Mouse (Mus musculus): ENCODE data around the gene Trim65. TPM values are rescaled to one million over a fixed set of nuclear protein-coding genes. Genes with fewer than 3 reads are reported as not detected.

Trim65 gene
- total and polyA plus RNA-seq, 3 experiments = 0.66 to 2.0 (median 1.4) TPM

DNA sequence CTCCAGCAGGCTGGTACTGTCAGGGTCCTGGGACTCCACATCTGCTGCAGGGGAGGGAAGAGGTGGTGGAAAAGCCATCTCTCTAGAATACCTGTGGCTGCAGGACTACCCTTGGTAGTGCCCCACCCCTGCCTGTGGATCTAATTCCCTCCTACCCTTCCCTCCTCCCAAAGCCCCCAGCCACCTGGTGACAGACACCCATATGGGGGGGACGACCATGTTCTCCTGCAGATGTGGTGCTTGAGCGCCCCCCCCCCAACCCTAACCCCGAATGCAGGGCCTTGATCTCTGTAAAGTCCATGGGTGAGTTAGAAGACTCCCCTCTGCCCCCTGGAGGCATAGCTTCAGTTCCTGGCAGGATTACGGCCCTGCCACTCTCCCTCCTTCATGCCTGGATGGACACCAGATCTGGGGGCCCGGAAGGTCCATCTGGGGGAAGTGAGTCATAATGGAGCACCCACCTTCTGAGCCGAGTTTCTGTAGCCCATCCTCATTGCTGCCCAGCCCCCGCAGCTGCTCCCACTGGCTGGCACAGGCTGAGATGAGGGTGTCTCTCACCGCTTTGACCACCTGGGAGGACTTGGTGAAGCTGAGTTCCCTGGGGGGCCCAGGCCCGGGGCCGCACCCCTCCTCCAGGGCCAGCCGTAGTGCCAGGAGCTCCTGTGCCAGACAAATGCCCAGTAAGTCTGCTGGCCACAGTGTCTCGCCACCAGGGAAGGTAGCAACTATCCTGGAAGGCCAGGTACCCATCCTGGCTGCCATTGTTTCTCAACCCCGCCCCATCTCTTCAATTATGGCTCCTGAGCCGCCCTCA, 23.8 kb downstream of the Trim65 start:
- TF ChIP-seq RAD21 (IDR thresholded peaks at IDR 0.05; ENCODE audit: low read depth, low read length) = no peak; the same call in 1 of the 2 replicates
- peak in 1 of 2 experiments; percentile 42; a peak in 2 of 4 replicates for TF ChIP-seq CTCF (conservative IDR thresholded peaks at IDR 0.05 in 1 of 2, IDR thresholded peaks at IDR 0.05 in 1 of 2; ENCODE audit: low read depth in 2 of 2, low read length in 2 of 2)
- dilution Hi-C loops (cut with MboI; ENCODE audit: extremely low pct_ligation_motif_present, extremely low pct_unique_long_range_greater_than_20kb, low sequenced_read_pairs) (no loop called here), in situ Hi-C loops (cut with MboI; ENCODE audit: low pct_ligation_motif_present, low pct_unique_long_range_greater_than_20kb, low sequenced_read_pairs) (no loop called here)
- Histone ChIP-seq H3K4me3 (replicated peaks in 1 of 3; ENCODE audit: low read depth in 2 of 3, low read length in 2 of 3, poor library complexity in 1 of 3) (no peak overlapping the region), H3K4me2 (ENCODE audit: insufficient read depth, low read depth, poor library complexity, severe bottlenecking) (no peak overlapping the region), H3K27ac (ENCODE audit: insufficient read depth, low read depth) (no peak overlapping the region), H3K79me2 (replicated peaks; ENCODE audit: control insufficient read depth, extremely low read depth, insufficient read depth, poor library complexity, severe bottlenecking) (no peaks in the 10 kb centered on the region), H3K4me1 (ENCODE audit: control insufficient read depth in 1 of 2, insufficient read depth in 2 of 2) (peaks cover 18 to 27% of the 10 kb centered on the region in 2 experiments), H3K9me3 (replicated peaks; ENCODE audit: low read length) (peaks cover 12% of the 10 kb centered on the region), H3K27me3 (replicated peaks) (no peaks in the 10 kb centered on the region), H3K9ac (ENCODE audit: insufficient read depth, low read depth) (no peak overlapping the region), H3K36me3 (replicated peaks in 1 of 2; ENCODE audit: control insufficient read depth in 1 of 2, insufficient read depth in 1 of 2, low read length in 1 of 2) (no peaks in the 10 kb centered on the region)
- no peak for DNase-seq (ENCODE audit: extremely low read depth)

DNA sequence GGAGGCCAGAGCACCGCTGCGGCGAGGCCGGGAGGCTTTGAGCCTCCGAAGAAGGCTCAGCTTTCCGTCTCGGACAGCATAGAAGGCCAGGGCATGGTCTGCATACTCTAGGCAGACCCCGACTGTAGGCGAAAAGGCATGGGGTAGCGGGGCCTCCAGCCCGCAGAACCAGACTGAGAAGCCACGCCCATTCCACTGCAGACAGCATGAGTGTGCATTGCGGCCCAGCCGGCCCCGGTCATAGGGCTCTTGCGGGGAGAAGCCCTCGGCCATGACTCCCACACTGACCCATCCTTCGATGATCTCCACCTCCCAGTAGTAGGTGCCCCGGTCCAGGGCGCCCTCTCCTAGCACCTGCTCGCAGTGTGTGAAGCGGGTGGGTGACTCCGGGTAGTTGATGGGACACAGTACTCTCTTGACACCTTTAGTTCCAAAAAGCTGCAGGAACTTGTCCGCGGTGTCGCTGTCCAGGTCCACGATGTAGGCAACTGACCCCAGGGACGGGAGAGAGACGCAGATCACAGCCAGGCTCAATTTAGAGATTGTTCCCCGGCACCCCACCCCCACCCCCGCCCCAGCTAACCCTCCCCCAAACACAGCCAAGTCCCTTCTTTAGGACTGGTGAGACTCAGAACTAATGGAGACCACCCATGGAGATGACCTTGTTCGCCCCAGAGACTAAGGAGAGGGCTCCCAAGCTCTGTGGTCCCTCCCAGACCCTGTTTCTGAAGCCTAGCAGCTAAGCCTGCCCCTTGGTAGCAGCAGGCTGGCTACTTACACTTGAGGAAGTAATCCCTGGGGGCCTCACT, 24.6 kb downstream of the Trim65 start:
- Histone ChIP-seq H3K9ac (ENCODE audit: insufficient read depth, low read depth) (no peak overlapping the region), H3K27me3 (replicated peaks) (no peaks in the 10 kb centered on the region)

DNA sequence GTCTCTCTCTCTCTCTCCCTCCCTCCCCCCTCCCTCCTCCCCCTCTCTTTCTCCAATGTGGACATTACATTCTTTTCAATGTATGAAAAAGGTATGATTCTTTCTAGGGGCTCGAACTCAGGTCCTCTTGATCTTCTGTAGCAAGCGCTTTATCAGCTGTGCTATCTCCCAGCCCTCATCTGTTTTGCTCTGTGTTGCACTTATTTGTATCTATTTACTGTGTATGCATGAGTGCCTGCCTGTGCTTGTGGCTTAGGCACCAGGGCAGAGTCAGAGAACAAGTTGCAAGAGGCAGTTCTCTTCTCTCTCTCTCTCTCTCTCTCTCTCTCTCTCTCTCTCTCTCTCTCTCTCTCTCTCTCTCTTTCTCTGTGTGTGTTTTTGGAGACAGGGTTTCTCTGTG, 25.9 kb downstream of the Trim65 start:
- Histone ChIP-seq H3K79me2 (replicated peaks; ENCODE audit: control insufficient read depth, extremely low read depth, insufficient read depth, poor library complexity, severe bottlenecking) (no peaks in the 10 kb centered on the region), H3K4me3 (replicated peaks in 1 of 3; ENCODE audit: low read depth in 2 of 3, low read length in 2 of 3, poor library complexity in 1 of 3) (no peak overlapping the region), H3K4me2 (ENCODE audit: insufficient read depth, low read depth, poor library complexity, severe bottlenecking) (no peak overlapping the region), H3K36me3 (replicated peaks in 1 of 2; ENCODE audit: control insufficient read depth in 1 of 2, insufficient read depth in 1 of 2, low read length in 1 of 2) (no peaks in the 10 kb centered on the region), H3K27me3 (replicated peaks) (no peaks in the 10 kb centered on the region), H3K4me1 (ENCODE audit: control insufficient read depth in 1 of 2, insufficient read depth in 2 of 2) (peaks cover 18 to 27% of the 10 kb centered on the region in 2 experiments), H3K27ac (ENCODE audit: insufficient read depth, low read depth) (no peak overlapping the region), H3K9me3 (replicated peaks; ENCODE audit: low read length) (peaks cover 8% of the 10 kb centered on the region), H3K9ac (ENCODE audit: insufficient read depth, low read depth) (no peak overlapping the region)
- in situ Hi-C loops (cut with MboI; ENCODE audit: low pct_ligation_motif_present, low pct_unique_long_range_greater_than_20kb, low sequenced_read_pairs) (no loop called here), dilution Hi-C loops (cut with MboI; ENCODE audit: extremely low pct_ligation_motif_present, extremely low pct_unique_long_range_greater_than_20kb, low sequenced_read_pairs) (no loop called here)
- no peak for TF ChIP-seq EP300 (IDR thresholded peaks at IDR 0.05; ENCODE audit: low read length)
- no peak for TF ChIP-seq UBTF (IDR thresholded peaks at IDR 0.05; ENCODE audit: low read depth, low read length)
- no peak for TF ChIP-seq HCFC1 (IDR thresholded peaks at IDR 0.05; ENCODE audit: low read depth, low read length)
- no peak for TF ChIP-seq MYC (IDR thresholded peaks at IDR 0.05; ENCODE audit: low read depth, low read length)
- no peak for TF ChIP-seq ETS1 (conservative IDR thresholded peaks at IDR 0.05; ENCODE audit: low read depth, low read length)
- TF ChIP-seq ZKSCAN1 (IDR thresholded peaks at IDR 0.05; ENCODE audit: borderline replicate concordance, low read depth, low read length) = no peak
- TF ChIP-seq ELF1 (IDR thresholded peaks at IDR 0.05; ENCODE audit: low read depth, low read length) = no peak
- TF ChIP-seq POLR2A (IDR thresholded peaks at IDR 0.05; ENCODE audit: low read depth, low read length) = no peak
- TF ChIP-seq ZC3H11A (IDR thresholded peaks at IDR 0.05; ENCODE audit: low read depth, low read length) = no peak
- no peak for TF ChIP-seq BHLHE40 (IDR thresholded peaks at IDR 0.05; ENCODE audit: low read depth, low read length)
- TF ChIP-seq MAZ (IDR thresholded peaks at IDR 0.05; ENCODE audit: low read depth, low read length) = no peak
- no peak for TF ChIP-seq GABPA (IDR thresholded peaks at IDR 0.05; ENCODE audit: insufficient replicate concordance, low read depth, low read length)
- no peak for TF ChIP-seq RCOR1 (conservative IDR thresholded peaks at IDR 0.05; ENCODE audit: low read depth, low read length)
- TF ChIP-seq JUND (conservative IDR thresholded peaks at IDR 0.05; ENCODE audit: low read depth, low read length) = no peak
- no peak for TF ChIP-seq NELFE (IDR thresholded peaks at IDR 0.05; ENCODE audit: low read depth, low read length)
- DNase-seq (ENCODE audit: extremely low read depth) = no peak

More for the DNA sequence above, 24.6 kb downstream of the Trim65 start:
- Histone ChIP-seq H3K4me3 (replicated peaks in 1 of 3; ENCODE audit: low read depth in 2 of 3, low read length in 2 of 3, poor library complexity in 1 of 3) (no peak overlapping the region), H3K4me2 (ENCODE audit: insufficient read depth, low read depth, poor library complexity, severe bottlenecking) (no peak overlapping the region), H3K36me3 (replicated peaks in 1 of 2; ENCODE audit: control insufficient read depth in 1 of 2, insufficient read depth in 1 of 2, low read length in 1 of 2) (no peaks in the 10 kb centered on the region), H3K79me2 (replicated peaks; ENCODE audit: control insufficient read depth, extremely low read depth, insufficient read depth, poor library complexity, severe bottlenecking) (no peaks in the 10 kb centered on the region), H3K9me3 (replicated peaks; ENCODE audit: low read length) (peaks cover 12% of the 10 kb centered on the region), H3K4me1 (ENCODE audit: control insufficient read depth in 1 of 2, insufficient read depth in 2 of 2) (peaks cover 18 to 27% of the 10 kb centered on the region in 2 experiments), H3K27ac (ENCODE audit: insufficient read depth, low read depth) (no peak overlapping the region)
- in situ Hi-C loops (cut with MboI; ENCODE audit: low pct_ligation_motif_present, low pct_unique_long_range_greater_than_20kb, low sequenced_read_pairs) = no loop called here
- dilution Hi-C loops (cut with MboI; ENCODE audit: extremely low pct_ligation_motif_present, extremely low pct_unique_long_range_greater_than_20kb, low sequenced_read_pairs) = no loop called here
- TF ChIP-seq MAX (IDR thresholded peaks at IDR 0.05; ENCODE audit: low read length) (no peak), KAT2A (IDR thresholded peaks at IDR 0.05; ENCODE audit: insufficient replicate concordance, low read length) (no peak), SIN3A (IDR thresholded peaks at IDR 0.05; ENCODE audit: low read length) (no peak), TCF12 (IDR thresholded peaks at IDR 0.05; ENCODE audit: low read depth, low read length) (no peak), CHD1 (IDR thresholded peaks at IDR 0.05; ENCODE audit: low read depth, low read length) (no peak), MYC (IDR thresholded peaks at IDR 0.05; ENCODE audit: low read depth, low read length) (no peak), ZNF384 (IDR thresholded peaks at IDR 0.05; ENCODE audit: low read depth, low read length) (no peak), BHLHE40 (IDR thresholded peaks at IDR 0.05; ENCODE audit: low read depth, low read length) (no peak), POLR2A (IDR thresholded peaks at IDR 0.05; ENCODE audit: low read depth, low read length) (no peak), EP300 (IDR thresholded peaks at IDR 0.05; ENCODE audit: low read length) (no peak)
- DNase-seq (ENCODE audit: extremely low read depth) = no peak
